Mouse (Mus musculus): ENCODE measurements around the gene Lamtor1. TPM values are rescaled to one million over a fixed set of nuclear protein-coding genes. Genes with fewer than 3 reads are reported as not detected.

Lamtor1 gene
- total RNA-seq, 1 experiment from 2014 or later = 72.2 TPM

DNA sequence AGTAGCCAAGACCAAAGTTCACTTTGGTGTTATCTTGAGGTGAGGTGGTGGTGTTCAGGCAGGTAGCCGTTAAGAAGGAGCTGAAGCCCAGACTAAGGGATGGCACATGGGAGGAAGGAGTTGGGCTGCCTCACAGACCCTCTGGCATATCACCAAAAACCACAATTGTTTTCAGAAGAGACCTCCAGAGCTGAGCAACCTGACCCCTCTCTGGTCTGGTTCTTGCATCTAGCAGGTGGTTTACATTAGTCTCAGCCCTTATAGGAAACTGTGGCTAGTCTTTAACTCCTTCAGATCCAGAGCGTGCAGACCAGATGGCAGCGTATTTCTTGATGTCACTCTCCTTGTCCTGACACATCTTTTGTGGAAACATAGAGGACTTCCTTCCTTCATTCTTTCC, 68.0 kb downstream of the Lamtor1 start:
- ATAC-seq (replicated peaks; ENCODE audit: insufficient number of reproducible peaks, low FRiP score, low TSS enrichment, poor library complexity, severe bottlenecking) = no peak

DNA sequence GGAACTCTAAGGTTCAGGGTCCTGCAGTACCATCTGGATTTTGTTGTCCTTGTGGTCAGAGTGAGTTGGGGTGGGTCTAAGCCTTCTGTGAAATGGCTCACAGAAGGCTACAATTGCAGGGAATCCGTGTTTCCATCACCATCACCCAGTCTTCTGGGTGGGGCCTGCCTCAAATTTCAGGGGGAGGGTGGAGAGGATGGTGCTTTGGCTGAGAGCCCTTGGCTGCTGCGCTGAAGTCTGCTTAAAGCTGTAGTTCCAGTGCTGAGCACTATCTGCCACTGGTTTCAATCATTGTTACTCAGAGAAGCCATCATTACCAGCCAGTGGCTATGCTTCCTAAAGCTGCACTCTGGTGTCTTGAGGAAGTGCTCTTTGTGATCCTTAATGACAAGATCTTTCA, 68.8 kb downstream of the Lamtor1 start:
- ATAC-seq (replicated peaks; ENCODE audit: insufficient number of reproducible peaks, low FRiP score, low TSS enrichment, poor library complexity, severe bottlenecking) = no peak

Other genes with a start within 250 kb of the Lamtor1 start
- 3.9 to 14.6 TPM (median 12.1 TPM) in 3 replicates for gene Clpb, start 242.3 kb upstream of the Lamtor1 start, total RNA-seq (2017)
- not detected in 3 replicates for gene Phox2a, start 87.6 kb upstream of the Lamtor1 start, total RNA-seq (2017)
- 20.6 to 58.3 TPM (median 31.0 TPM) in 3 replicates for gene Inppl1, start 67.7 kb upstream of the Lamtor1 start, total RNA-seq (2017)
- gene Folr2, start 48.7 kb upstream of the Lamtor1 start, total RNA-seq (2017) = not detected in 3 replicates
- 42.5 to 46.2 TPM (median 43.1 TPM) in 3 replicates for gene Anapc15, start 42.2 kb upstream of the Lamtor1 start, total RNA-seq (2017)
- not detected in 3 replicates for gene Folr1, start 35.1 kb upstream of the Lamtor1 start, total RNA-seq (2017)
- 0.68 to 0.96 TPM in 2 of 3 replicates, not detected in the other for gene Tomt, start 455 bp downstream of the Lamtor1 start, total RNA-seq (2017)
- gene Lrrc51, start 28.0 kb downstream of the Lamtor1 start, total RNA-seq (2017) = 0.38 to 8.0 TPM (median 2.7 TPM) in 3 replicates
- 118 to 218 TPM (median 126 TPM) in 3 replicates for gene Numa1, start 28.2 kb downstream of the Lamtor1 start, total RNA-seq (2017)
- 3.0 to 5.8 TPM (median 3.8 TPM) in 3 replicates for gene Il18bp, start 112.8 kb downstream of the Lamtor1 start, total RNA-seq (2017)
- 13.5 to 24.5 TPM (median 15.9 TPM) in 3 replicates for gene Rnf121, start 159.6 kb downstream of the Lamtor1 start, total RNA-seq (2017)
- gene Xndc1, start 159.6 kb downstream of the Lamtor1 start, total RNA-seq (2017) = 10.8 to 18.4 TPM (median 13.2 TPM) in 3 replicates
- gene Xntrpc, start 159.8 kb downstream of the Lamtor1 start, total RNA-seq (2017) = 0.87 TPM in 1 of 3 replicates, not detected in the others
- gene Trpc2, start 177.2 kb downstream of the Lamtor1 start, total RNA-seq (2017) = 0.29 to 0.43 TPM in 2 of 3 replicates, not detected in the other
- not detected in 3 replicates for gene Art1, start 195.8 kb downstream of the Lamtor1 start, total RNA-seq (2017)
- gene Art5, start 203.6 kb downstream of the Lamtor1 start, total RNA-seq (2017) = not detected in 3 replicates
- not detected in 3 replicates for gene Chrna10, start 210.9 kb downstream of the Lamtor1 start, total RNA-seq (2017)